Mouse (Mus musculus) liver, postnatal 0 days (tissue): ENCODE measurements at regions not wholly inside any gene's neighbourhood (a gene's known extent, or its start where the extent isn't known, plus 50 kb on each side); places are given as distances from the start of the nearest gene placed in this dataset.

ENCODE experiments used
- CTCF ChIP-seq: sonication (generic); IDR thresholded peaks from 2 replicates; pipeline ENCODE4 v1.5.1; 2016; ENCODE audit warnings: antibody characterized with exemption, low read depth
- EP300 ChIP-seq: IDR thresholded peaks from 2 replicates; pipeline ENCODE4 v1.6.1; 2016; ENCODE audit warnings: antibody characterized with exemption, low read depth, mild to moderate bottlenecking

GRCm38 (mm10) chr3:34525730-34526129, 124.5 kb upstream of the Sox2 start:
- TF ChIP-seq EP300 = no peak
- no peak for TF ChIP-seq CTCF
